Mouse (Mus musculus): ENCODE results near the gene Kcnn1. TPM values are rescaled to one million over a fixed set of nuclear protein-coding genes. Genes with fewer than 3 reads are reported as not detected.
"Not testable (repeated sequence)": the region's sequence is repeated elsewhere in the genome, so short reads cannot be mapped to it uniquely, and the experiment has no call there.

Gene Kcnn1
- polyA plus RNA-seq, 1 experiment from 2014 or later = 6.7 TPM

DNA sequence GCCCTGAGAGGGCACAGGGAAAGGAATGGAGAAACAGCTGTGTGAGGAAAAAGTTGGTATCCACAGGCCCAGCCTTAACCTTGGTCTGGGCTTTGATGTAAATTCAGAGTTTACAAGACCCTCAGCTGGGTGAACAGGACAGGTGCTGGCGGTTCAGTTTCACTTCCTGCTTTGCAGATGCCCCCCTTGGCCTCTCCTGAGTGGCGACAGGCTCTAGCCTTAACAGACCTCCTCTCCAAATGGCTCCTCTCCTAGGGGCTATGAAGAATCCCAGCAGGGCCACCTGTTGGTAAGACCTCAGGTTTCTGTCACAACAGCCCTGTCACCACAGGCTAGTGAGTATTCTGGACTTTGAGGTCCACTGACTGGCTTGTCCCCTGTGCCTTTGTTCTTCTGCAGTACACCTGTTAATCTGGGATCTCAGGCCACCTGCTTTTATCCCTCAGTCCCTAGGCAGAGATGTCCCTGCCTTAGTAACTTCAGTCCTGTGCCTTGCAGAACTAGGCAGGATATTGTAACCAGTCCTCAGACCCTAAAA, 35.7 kb upstream of the Kcnn1 start:
- ATAC-seq (ENCODE audit: insufficient number of reproducible peaks, insufficient read depth, low FRiP score, low TSS enrichment) = no peak
- Histone ChIP-seq H3K27ac (0 out of 2 replicates have a peak overlapping the region, but pooled peaks have one; percentile 30), H3K4me3 (peak overlapping the region; percentile 89; the same call in 1 of the 2 replicates), H3K36me3 (peaks cover 21% of the 10 kb centered on the region), H3K9ac (peak overlapping the region; percentile 77; the same call in 1 of the 2 replicates), H3K4me1 (peaks cover 22% of the 10 kb centered on the region), H3K9me3 (no peaks in the 10 kb centered on the region), H3K27me3 (peaks cover 21% of the 10 kb centered on the region), H3K4me2 (replicated peaks) (peak overlapping the region; percentile 74; the same call in 1 of the 2 replicates)
- 52% methylated on average over 2 of the region's 2 CpGs for WGBS

DNA sequence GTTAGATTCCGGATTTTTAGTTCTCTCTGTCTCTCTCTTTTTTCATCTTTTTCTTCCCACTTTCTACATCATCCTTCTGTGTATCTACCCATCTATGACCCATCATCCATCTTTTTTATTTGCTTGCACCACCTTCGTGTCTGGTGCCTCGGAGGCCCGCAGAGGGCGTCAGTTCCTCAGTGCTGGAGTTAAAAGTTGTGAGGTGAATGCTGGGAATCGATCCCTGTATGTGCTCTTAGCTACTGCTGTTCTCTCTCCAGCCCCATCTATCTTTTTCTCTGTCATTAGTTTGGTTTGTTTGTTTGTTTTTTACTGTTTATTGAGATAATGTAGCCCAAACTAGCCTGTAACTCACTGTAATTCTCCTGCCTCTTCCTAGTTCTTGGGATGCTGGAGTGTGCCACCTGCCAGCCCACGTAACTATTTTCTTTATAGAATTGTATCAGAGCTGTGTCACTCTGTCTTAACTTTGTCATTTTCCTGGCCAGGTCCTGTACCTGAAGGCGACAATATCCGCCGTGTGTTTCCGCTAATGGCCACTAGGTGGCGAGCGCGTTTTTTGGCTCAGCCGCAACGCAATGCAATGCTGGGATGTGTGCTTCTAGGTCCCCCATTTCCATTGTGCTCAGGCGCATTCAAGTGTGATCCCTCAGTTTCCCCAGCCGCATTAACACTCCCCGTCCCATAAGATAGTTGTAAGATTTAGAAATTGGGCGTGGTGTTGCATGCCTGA, 34.8 kb upstream of the Kcnn1 start:
- under 1% methylated on average over 20 of the region's 20 CpGs for WGBS
- H3K4me2 ChIP-seq (replicated peaks) = peak overlapping the region; percentile 74
- H3K9me3 ChIP-seq = no peaks in the 10 kb centered on the region
- peaks cover 29% of the 10 kb centered on the region for H3K4me1 ChIP-seq
- peak overlapping the region; percentile 77 for H3K9ac ChIP-seq
- peak; percentile 13; the same call in 1 of the 2 replicates for ATAC-seq (ENCODE audit: insufficient number of reproducible peaks, insufficient read depth, low FRiP score, low TSS enrichment)
- peaks cover 26% of the 10 kb centered on the region for H3K27me3 ChIP-seq
- peaks cover 26% of the 10 kb centered on the region for H3K36me3 ChIP-seq
- H3K27ac ChIP-seq = peak overlapping the region; percentile 89
- H3K4me3 ChIP-seq = peak overlapping the region; percentile 89

DNA sequence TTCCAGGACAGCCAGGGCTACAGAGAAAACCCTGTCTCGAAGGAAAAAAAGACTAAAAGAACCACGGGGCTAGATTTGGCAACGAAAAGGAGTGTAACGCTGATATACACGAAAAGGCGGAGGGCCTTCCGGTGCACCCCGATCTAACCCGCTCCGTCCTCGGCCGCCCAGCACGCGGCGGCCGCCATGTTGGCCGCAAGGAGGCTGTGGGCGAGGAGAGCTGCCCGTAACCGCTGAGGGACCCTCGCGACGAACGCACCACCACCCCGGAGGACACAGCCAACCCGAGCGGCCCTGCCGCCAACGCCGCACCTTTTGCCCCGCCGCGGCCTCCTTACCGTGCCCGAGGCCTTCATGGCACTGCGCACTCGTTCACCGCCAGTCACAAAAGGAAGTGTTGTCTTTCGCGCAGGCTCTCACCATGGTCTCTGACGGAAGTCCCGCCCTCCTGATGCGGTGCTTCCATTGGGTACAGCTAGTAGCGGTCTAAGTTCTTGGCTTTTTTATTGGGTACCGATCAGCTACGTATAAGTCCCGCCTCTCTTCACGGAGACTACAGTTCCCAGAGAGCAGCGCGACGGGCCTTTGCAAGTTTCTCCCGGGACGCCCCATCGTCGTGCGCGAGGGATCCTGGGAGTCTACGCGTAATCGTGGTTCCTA, 34.1 kb upstream of the Kcnn1 start, which contains the start of gene Rpl18a:
Gene Rpl18a, minus strand, starts transcription at position 392 of the 660 bp plus-strand sequence.
- peaks cover 30% of the 10 kb centered on the region for H3K27me3 ChIP-seq
- peak within 1 kb of the TSS; percentile 89 for H3K4me3 ChIP-seq
- H3K27ac ChIP-seq = peak within 1 kb of the TSS; percentile 89
- ATAC-seq (ENCODE audit: insufficient number of reproducible peaks, insufficient read depth, low FRiP score, low TSS enrichment) = peak; percentile 98
- under 1% methylated on average over 60 of the region's 60 CpGs for WGBS
- H3K4me2 ChIP-seq (replicated peaks) = peak within 1 kb of the TSS; percentile 85
- H3K9me3 ChIP-seq = no peaks in the 10 kb centered on the region
- H3K36me3 ChIP-seq = peaks cover 26% of the 10 kb centered on the region
- H3K4me1 ChIP-seq = peaks cover 36% of the 10 kb centered on the region
- peak within 1 kb of the TSS; percentile 93 for H3K9ac ChIP-seq

DNA sequence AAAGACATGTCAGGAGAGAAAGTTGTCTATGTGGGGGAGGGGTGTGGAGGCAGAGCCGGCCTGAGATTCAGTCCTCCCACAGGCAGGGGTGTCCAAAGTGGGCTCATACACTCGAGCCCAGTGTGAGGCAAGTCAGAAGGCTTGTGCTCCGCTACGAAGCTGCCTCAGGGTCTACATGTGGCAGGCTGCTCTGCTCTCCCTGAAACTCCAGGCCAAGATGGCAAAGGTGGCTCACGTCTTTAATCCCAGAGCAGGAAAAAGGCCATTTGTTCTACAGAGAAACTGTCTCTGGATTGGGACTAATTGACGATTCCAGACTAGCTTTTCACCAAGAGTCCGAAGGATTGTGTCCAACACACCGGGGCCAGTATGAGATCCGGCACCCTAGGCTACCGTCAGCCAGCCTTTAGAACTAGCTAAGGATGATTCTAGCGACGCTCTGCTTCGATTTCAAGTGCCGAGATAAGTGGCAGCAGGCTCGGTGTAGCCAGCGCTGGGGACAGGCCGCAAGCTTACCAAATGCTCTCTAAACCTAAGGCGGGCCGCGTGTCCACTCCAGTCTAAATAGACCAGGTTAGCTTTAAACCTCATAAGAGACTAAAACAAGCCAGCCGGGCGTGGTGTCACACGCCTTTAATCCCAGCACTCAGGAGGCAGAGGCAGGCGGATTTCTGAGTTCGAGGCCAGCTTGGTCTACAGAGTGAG, 33.4 kb upstream of the Kcnn1 start:
- Histone ChIP-seq H3K9me3 (no peaks in the 10 kb centered on the region), H3K36me3 (peaks cover 26% of the 10 kb centered on the region), H3K4me3 (peak overlapping the region; percentile 89), H3K27me3 (peaks cover 36% of the 10 kb centered on the region), H3K9ac (peak overlapping the region; percentile 93), H3K27ac (peak overlapping the region; percentile 80; the same call in 1 of the 2 replicates), H3K4me2 (replicated peaks) (peak overlapping the region; percentile 85), H3K4me1 (peaks cover 42% of the 10 kb centered on the region)
- ATAC-seq (ENCODE audit: insufficient number of reproducible peaks, insufficient read depth, low FRiP score, low TSS enrichment) = no peak
- WGBS = 3% methylated on average over 25 of the region's 25 CpGs

DNA sequence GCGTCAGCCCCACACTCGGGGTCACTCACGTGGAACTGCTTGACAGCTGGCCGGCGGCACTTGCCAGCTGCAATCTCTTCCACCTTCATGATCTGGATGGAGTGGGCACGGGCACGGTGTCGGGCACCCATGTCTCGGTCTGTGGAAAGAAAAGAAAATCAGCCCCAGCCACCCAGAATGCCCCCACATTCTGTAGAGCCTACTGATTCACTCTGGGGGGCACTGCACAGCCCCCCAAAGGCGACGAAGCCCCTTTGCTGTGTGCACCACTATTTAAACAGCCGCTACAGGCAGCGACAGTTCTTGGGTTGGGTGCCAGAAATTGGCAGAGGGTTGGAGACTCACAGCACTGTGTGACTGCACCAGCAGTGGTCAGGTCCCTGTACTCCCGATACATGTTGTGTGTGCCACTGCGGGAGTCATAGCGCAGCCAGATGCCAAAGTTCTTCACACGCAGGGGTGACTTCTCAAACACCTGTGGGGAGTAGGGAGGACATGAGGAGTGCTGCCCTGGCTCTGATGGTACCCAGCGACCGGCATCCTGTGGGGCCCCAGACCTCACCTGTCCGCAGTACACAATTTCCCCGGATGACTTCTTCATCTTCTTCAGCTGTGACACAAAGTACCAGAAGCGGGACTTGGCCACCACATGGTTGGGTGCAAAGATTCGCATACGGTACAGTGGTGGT, 32.7 kb upstream of the Kcnn1 start:
- Histone ChIP-seq H3K36me3 (peaks cover 26% of the 10 kb centered on the region), H3K27me3 (peaks cover 44% of the 10 kb centered on the region), H3K4me3 (peak overlapping the region; percentile 89), H3K4me1 (peaks cover 45% of the 10 kb centered on the region), H3K4me2 (replicated peaks) (peak overlapping the region; percentile 85), H3K9ac (peak overlapping the region; percentile 93)
- WGBS = 84% methylated on average over 24 of the region's 24 CpGs
- ATAC-seq (ENCODE audit: insufficient number of reproducible peaks, insufficient read depth, low FRiP score, low TSS enrichment); H3K27ac ChIP-seq; H3K9me3 ChIP-seq: not testable (repeated sequence)

DNA sequence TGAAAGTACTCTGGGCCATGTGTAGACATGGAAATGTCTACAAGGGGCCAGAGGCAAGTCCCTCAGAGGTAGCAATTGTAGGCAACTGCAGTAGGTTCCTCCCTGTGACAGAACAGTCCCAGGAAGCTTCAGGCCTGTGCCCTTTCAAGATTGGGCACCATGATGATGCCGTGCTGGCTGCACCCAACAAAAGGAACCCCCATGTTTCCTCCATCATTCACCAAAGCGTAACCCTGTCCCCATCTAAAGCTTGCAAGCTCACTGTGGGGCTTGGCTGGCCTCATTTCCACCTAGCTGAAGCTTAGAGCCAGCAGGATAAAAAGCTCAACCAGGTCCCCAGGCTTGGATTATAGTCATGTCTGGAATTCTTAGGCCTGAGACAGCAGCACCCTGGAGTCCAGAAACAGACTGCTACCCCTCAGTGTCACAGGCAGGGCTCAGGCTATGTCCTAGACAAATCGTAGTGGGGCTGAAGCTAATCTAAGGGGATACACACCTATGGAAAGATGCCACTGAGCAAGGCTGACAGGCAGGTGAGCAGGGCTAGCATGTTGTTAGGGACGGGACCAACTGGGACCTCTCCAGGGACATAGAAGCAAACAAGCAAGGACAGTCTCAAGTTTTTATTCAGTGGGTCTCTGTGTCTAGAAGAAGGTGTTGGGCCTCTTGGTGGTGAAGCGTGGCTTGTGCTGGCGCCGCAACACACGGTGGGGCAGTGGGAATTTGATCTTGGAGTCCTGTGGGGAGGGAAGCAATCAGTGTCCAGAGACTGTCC, 31.9 kb upstream of the Kcnn1 start:
- Histone ChIP-seq H3K9ac (no peak overlapping the region), H3K4me3 (no peak overlapping the region)
- 86% methylated on average over 8 of the region's 8 CpGs for WGBS

DNA sequence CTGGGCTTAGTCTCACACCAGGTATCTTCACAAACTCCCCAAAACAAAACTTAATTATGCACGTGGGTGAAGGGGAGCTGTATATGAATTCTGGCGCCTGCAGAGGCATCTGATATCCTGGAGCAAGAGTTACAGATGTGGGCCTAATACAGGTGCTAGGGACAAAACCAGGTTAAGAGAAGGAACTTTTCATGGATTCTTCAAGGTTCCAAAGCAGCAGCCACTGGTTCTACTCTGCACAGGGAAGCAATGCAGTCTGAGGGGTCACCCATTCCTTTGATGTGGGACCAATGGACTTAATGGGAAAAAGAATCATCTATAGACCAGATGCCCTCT, 31.3 kb upstream of the Kcnn1 start:
- Histone ChIP-seq H3K9ac (no peak overlapping the region), H3K9me3 (no peaks in the 10 kb centered on the region), H3K4me1 (peaks cover 45% of the 10 kb centered on the region), H3K4me2 (replicated peaks) (no peak overlapping the region), H3K36me3 (peaks cover 26% of the 10 kb centered on the region), H3K4me3 (no peak overlapping the region), H3K27ac (no peak overlapping the region), H3K27me3 (peaks cover 51% of the 10 kb centered on the region)
- WGBS = 62% methylated on average over 2 of the region's 2 CpGs
- no peak for ATAC-seq (ENCODE audit: insufficient number of reproducible peaks, insufficient read depth, low FRiP score, low TSS enrichment)

More for the DNA sequence above, 31.9 kb upstream of the Kcnn1 start:
- Histone ChIP-seq H3K4me1 (peaks cover 45% of the 10 kb centered on the region), H3K9me3 (no peaks in the 10 kb centered on the region), H3K27me3 (peaks cover 51% of the 10 kb centered on the region), H3K27ac (no peak overlapping the region), H3K4me2 (replicated peaks) (no peak overlapping the region), H3K36me3 (peaks cover 26% of the 10 kb centered on the region)
- ATAC-seq (ENCODE audit: insufficient number of reproducible peaks, insufficient read depth, low FRiP score, low TSS enrichment) = no peak

DNA sequence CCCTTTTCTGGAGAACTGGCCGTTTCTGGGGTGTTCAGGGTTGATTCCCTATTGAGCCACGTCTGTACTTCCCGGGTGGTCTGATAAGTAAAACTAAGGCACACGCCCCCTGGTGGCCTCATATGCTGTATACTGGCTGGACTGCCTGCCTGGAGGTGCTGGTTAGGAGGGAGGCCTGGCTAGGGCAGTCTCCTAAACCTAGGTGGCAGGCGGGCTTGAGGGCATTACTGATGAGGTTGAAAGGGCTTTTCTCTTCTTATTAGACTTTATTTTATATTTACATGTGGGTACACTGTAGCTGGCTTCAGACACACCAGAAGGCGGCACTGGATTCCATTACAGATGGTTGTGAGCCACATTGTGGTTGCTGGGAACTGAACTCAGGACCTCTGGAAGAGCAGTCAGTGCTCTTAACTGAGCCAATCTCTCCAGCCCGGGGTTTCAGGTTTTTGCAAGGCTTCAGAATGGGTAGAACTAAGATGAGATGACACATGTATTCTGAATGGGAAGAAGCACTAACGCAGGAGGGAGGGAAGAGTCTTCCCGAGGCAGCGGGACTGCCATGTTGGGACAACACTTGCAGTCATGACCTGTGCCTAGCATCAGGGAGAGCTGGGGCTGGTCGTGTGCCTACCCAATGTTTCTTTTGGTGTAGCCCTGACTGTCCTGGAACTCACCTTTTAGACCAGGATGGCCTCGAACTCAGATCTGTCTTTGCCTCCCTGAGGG, 30.8 kb upstream of the Kcnn1 start:
- Histone ChIP-seq H3K4me1 (peaks cover 45% of the 10 kb centered on the region), H3K9ac (no peak overlapping the region), H3K9me3 (no peaks in the 10 kb centered on the region), H3K4me3 (no peak overlapping the region), H3K27me3 (peaks cover 55% of the 10 kb centered on the region), H3K4me2 (replicated peaks) (no peak overlapping the region), H3K27ac (no peak overlapping the region), H3K36me3 (peaks cover 26% of the 10 kb centered on the region)
- ATAC-seq (ENCODE audit: insufficient number of reproducible peaks, insufficient read depth, low FRiP score, low TSS enrichment) = no peak
- 24% methylated on average over 12 of the region's 12 CpGs for WGBS

DNA sequence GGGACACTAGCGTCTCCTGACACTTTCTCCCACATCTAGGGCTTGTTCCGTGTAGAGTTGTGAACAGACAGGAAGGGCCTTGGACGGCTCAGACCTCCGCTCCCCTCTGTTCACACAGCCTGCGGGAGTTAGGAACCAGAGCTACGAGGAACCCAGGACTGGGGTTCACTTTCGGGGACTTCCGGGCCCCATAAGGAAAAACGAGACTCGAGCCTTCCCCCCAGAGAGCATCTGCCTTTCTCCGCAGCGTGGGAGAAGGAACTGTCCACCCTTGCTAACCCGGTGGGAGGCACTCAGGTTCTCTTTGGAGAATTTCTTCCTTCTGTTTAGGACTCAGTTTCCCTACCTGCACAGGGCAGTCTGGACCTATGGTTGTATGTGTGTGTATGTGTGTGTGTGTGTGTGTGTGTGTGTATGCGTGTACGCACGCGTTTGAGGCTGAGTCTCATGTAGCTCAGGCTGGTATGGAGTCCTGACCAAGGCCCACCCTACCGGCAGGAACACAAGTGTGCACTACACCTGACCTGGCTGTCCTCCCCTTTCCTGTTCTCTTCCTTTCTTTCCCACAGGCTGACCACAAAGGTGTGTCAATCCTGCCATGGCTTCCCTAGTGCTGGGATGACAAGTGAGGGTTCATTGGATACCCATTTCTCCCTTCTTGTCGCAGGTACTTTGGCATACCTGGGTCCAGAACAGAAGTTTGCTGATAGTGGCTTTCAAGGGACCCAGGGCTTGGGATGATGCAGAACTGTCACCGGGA, 30.0 kb upstream of the Kcnn1 start:
- H3K9me3 ChIP-seq = no peaks in the 10 kb centered on the region
- ATAC-seq (ENCODE audit: insufficient number of reproducible peaks, insufficient read depth, low FRiP score, low TSS enrichment) = 0 out of 2 replicates have a peak, but pooled peaks have one; percentile 1
- H3K9ac ChIP-seq = no peak overlapping the region
- peaks cover 26% of the 10 kb centered on the region for H3K36me3 ChIP-seq
- H3K27ac ChIP-seq = no peak overlapping the region
- peaks cover 59% of the 10 kb centered on the region for H3K27me3 ChIP-seq
- WGBS = 25% methylated on average over 20 of the region's 20 CpGs
- peak overlapping the region; percentile 13 for H3K4me3 ChIP-seq
- H3K4me2 ChIP-seq (replicated peaks) = peak overlapping the region; percentile 44
- peaks cover 37% of the 10 kb centered on the region for H3K4me1 ChIP-seq
